Mouse (Mus musculus) hindbrain, embryonic 12.5 days (tissue): ENCODE measurements at regions not wholly inside any gene's neighbourhood (a gene's known extent, or its start where the extent isn't known, plus 50 kb on each side); places are given as distances from the start of the nearest gene placed in this dataset.

Experiments used
- ATAC-seq: fragments of 200-750 bp; cut with Nextera tagmentation; 2 replicates; pipeline ENCODE4 v1.8.0; 2017; ENCODE audit warnings: moderate TSS enrichment; ENCODE audit not compliant: low FRiP score
- H3K27ac ChIP-seq: fragments of 300-500 bp; sonication (generic); 2 replicates; pipeline ENCODE4 v1.5.1; 2016; ENCODE audit warnings: mild to moderate bottlenecking
- H3K27me3 ChIP-seq: fragments of 300-500 bp; sonication (generic); 2 replicates; pipeline ENCODE4 v1.6.1; 2016; ENCODE audit warnings: mild to moderate bottlenecking
- H3K36me3 ChIP-seq: fragments of 300-500 bp; sonication (generic); 2 replicates; pipeline ENCODE4 v1.6.1; 2016; ENCODE audit warnings: mild to moderate bottlenecking
- H3K4me1 ChIP-seq: fragments of 300-500 bp; sonication (generic); 2 replicates; pipeline ENCODE4 v1.6.1; 2016
- H3K4me2 ChIP-seq: fragments of 300-500 bp; sonication (generic); replicated peaks from 2 replicates; pipeline ENCODE4 v1.6.1; 2016; ENCODE audit warnings: mild to moderate bottlenecking
- H3K4me3 ChIP-seq: fragments of 300-500 bp; sonication (generic); 2 replicates; pipeline ENCODE4 v1.5.1; 2016; ENCODE audit warnings: mild to moderate bottlenecking
- H3K9ac ChIP-seq: fragments of 300-500 bp; sonication (generic); 2 replicates; pipeline ENCODE4 v1.6.1; 2016; ENCODE audit warnings: mild to moderate bottlenecking, moderate library complexity
- H3K9me3 ChIP-seq: fragments of 300-500 bp; sonication (generic); replicated peaks from 2 replicates; pipeline ENCODE4 v1.6.1; 2016; ENCODE audit warnings: mild to moderate bottlenecking
- WGBS: fragments of 180-500 bp; shearing (Covaris S2); methylation state at CpG from one replicate; pipeline ENCODE4 v1.1.7; 2016; 5-methylcytosine and 5-hydroxymethylcytosine counted together

GRCm38 (mm10) chr14:46071244-46071643 is 308.0 kb upstream of the Gm15217 start:
- Histone ChIP-seq H3K9me3 (no peaks in the 10 kb centered on the region), H3K4me1 (no peaks in the 10 kb centered on the region)

GRCm38 (mm10) chr14:46076738-46077137 is 302.5 kb upstream of the Gm15217 start:
- Histone ChIP-seq H3K9ac (no peak overlapping the region), H3K36me3 (no peaks in the 10 kb centered on the region), H3K9me3 (0 out of 2 replicates have a peak, but pooled peaks cover 2% of the 10 kb centered on the region), H3K4me1 (no peaks in the 10 kb centered on the region), H3K27ac (no peak overlapping the region), H3K4me3 (no peak overlapping the region), H3K27me3 (no peaks in the 10 kb centered on the region), H3K4me2 (no peak overlapping the region)
- no peak for ATAC-seq
- WGBS, result 97% methylated on average over 2 of the region's 2 CpGs

More at GRCm38 (mm10) chr14:46071244-46071643, 308.0 kb upstream of the Gm15217 start:
- 95% methylated on average over 5 of the region's 5 CpGs for WGBS
- Histone ChIP-seq H3K27ac (no peak overlapping the region), H3K27me3 (no peaks in the 10 kb centered on the region), H3K4me2 (no peak overlapping the region), H3K36me3 (no peaks in the 10 kb centered on the region), H3K9ac (no peak overlapping the region), H3K4me3 (no peak overlapping the region)
- ATAC-seq, result no peak

- no peaks in the 10 kb centered on the region for H3K4me1 ChIP-seq
- WGBS, result 84% methylated on average over 11 of the region's 11 CpGs
- peak; percentile 56; the same call in 1 of the 2 replicates for ATAC-seq
Observed at GRCm38 (mm10) chr14:46077406-46078131, 301.6 kb upstream of the Gm15217 start.

DNA sequence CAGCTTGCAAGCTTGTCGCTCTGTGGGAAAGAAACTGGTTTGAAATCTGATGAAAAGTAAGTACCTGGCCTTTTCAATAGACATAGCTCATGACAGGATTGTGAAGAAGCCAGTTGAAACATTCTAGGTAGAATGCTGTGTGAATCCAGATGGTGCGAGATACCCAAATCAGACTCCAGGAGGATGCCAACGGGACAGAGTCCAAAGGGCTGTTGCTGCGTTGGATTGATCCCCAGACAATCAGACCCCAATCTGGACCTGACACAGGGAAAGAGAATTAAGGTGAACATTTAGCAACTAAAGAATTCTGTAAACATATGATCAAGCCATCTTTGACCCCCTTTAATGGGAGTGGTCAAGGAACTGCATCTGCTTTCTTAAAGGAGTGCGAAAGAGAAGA is 296.6 kb upstream of the Gm15217 start:
- Histone ChIP-seq H3K4me1 (no peaks in the 10 kb centered on the region), H3K27me3 (no peaks in the 10 kb centered on the region), H3K36me3 (no peaks in the 10 kb centered on the region), H3K4me3 (no peak overlapping the region), H3K9me3 (no peaks in the 10 kb centered on the region), H3K9ac (no peak overlapping the region), H3K4me2 (no peak overlapping the region), H3K27ac (no peak overlapping the region)
- 91% methylated on average over 5 of the region's 5 CpGs for WGBS
- ATAC-seq, result no peak

More at GRCm38 (mm10) chr14:46077406-46078131, 301.6 kb upstream of the Gm15217 start:
- Histone ChIP-seq H3K9ac (no peak overlapping the region), H3K27me3 (no peaks in the 10 kb centered on the region), H3K4me2 (no peak overlapping the region), H3K9me3 (0 out of 2 replicates have a peak, but pooled peaks cover 2% of the 10 kb centered on the region), H3K27ac (no peak overlapping the region), H3K36me3 (no peaks in the 10 kb centered on the region), H3K4me3 (no peak overlapping the region)

GRCm38 (mm10) chr14:46088968-46089691 is 290.1 kb upstream of the Gm15217 start:
- H3K36me3 ChIP-seq, result no peaks in the 10 kb centered on the region
- H3K4me2 ChIP-seq, result no peak overlapping the region
- H3K9ac ChIP-seq, result no peak overlapping the region
- ATAC-seq, result no peak
- H3K9me3 ChIP-seq, result no peaks in the 10 kb centered on the region
- H3K27me3 ChIP-seq, result no peaks in the 10 kb centered on the region
- no peak overlapping the region for H3K4me3 ChIP-seq
- WGBS, result 78% methylated on average over 12 of the region's 12 CpGs
- H3K4me1 ChIP-seq, result no peaks in the 10 kb centered on the region
- H3K27ac ChIP-seq, result no peak overlapping the region

- H3K4me3 ChIP-seq, result no peak overlapping the region
- no peaks in the 10 kb centered on the region for H3K27me3 ChIP-seq
- H3K9me3 ChIP-seq, result no peaks in the 10 kb centered on the region
- H3K9ac ChIP-seq, result no peak overlapping the region
- no peaks in the 10 kb centered on the region for H3K36me3 ChIP-seq
- no peak overlapping the region for H3K27ac ChIP-seq
- ATAC-seq, result no peak
- no peaks in the 10 kb centered on the region for H3K4me1 ChIP-seq
- WGBS, result 93% methylated on average over 3 of the region's 3 CpGs
- H3K4me2 ChIP-seq, result no peak overlapping the region
Observed at GRCm38 (mm10) chr14:46115950-46116349, 263.3 kb upstream of the Gm15217 start.

DNA sequence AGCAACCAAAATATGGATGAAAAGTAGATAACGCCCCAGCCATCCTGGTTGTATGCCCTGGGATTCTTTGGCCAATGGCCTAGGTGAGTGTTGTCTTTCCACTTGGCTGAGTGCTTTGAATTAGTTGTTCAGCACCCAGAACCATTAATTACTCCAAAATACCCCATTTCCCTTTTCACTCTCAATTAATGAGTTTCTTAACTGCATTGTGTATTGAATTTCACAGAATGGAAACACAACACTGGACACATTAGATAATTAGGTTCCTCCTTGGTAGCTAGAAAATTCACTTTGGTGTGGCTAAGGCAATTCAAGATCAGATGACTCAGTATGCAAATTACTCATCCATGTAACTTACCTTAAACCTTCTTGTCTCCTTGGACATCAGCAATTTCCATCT is 252.7 kb upstream of the Gm15217 start:
- no peak for ATAC-seq
- no peak overlapping the region for H3K4me3 ChIP-seq
- 88% methylated on average over 1 of the region's 1 CpGs for WGBS

DNA sequence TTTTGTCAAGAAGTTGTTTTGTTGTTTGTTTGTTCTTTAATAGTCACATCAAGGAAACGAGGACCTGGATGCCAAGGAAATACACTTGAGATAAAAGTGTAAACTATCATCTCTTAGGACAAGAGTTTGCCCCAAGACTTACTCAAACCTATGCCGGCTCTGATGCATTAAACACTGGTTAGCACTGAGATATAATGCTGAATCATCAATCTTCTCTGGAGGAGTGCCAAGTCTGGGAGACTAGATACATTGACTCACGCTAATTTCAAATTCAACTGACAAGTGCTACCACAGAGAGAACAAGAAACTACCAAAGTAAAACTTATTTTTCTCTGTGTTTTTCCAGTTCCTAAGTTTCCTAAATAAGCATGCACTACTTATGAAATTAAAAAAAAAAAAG is 249.5 kb upstream of the Gm15217 start:
- Histone ChIP-seq H3K4me1 (no peaks in the 10 kb centered on the region), H3K4me2 (no peak overlapping the region), H3K9me3 (no peaks in the 10 kb centered on the region), H3K4me3 (no peak overlapping the region), H3K9ac (no peak overlapping the region), H3K27ac (no peak overlapping the region), H3K36me3 (no peaks in the 10 kb centered on the region), H3K27me3 (no peaks in the 10 kb centered on the region)
- ATAC-seq, result no peak
- WGBS, result 75% methylated on average over 3 of the region's 3 CpGs

More for the DNA sequence above, 252.7 kb upstream of the Gm15217 start:
- no peak overlapping the region for H3K27ac ChIP-seq
- no peak overlapping the region for H3K9ac ChIP-seq
- H3K4me1 ChIP-seq, result no peaks in the 10 kb centered on the region
- H3K4me2 ChIP-seq, result no peak overlapping the region
- H3K36me3 ChIP-seq, result no peaks in the 10 kb centered on the region
- H3K27me3 ChIP-seq, result no peaks in the 10 kb centered on the region
- H3K9me3 ChIP-seq, result no peaks in the 10 kb centered on the region

DNA sequence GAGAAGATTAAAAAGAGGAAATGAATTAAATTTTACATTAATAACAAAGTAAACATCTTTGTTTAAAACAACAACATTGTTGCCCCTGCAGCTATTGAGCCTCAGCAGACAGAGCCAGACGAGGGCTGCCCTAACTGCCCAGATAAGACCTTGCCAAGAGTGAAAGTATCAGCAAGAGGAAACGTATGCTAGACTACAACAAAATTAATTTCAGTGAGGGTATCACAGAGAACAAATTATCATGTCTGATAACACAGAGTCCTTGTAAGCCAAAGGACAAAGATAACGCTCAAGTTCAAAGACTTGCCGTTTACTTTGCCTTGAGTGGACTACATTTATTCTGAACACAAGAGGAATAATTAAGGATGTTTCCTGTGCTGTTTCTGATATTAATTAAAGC is 235.0 kb upstream of the Gm15217 start:
- H3K9me3 ChIP-seq, result no peaks in the 10 kb centered on the region
- ATAC-seq, result no peak
- WGBS, result 52% methylated on average over 4 of the region's 4 CpGs
- H3K4me2 ChIP-seq, result no peak overlapping the region
- H3K27ac ChIP-seq, result no peak overlapping the region
- H3K36me3 ChIP-seq, result no peaks in the 10 kb centered on the region
- no peak overlapping the region for H3K4me3 ChIP-seq
- H3K27me3 ChIP-seq, result no peaks in the 10 kb centered on the region
- no peak overlapping the region for H3K9ac ChIP-seq
- no peaks in the 10 kb centered on the region; the same call in 1 of the 2 replicates for H3K4me1 ChIP-seq

DNA sequence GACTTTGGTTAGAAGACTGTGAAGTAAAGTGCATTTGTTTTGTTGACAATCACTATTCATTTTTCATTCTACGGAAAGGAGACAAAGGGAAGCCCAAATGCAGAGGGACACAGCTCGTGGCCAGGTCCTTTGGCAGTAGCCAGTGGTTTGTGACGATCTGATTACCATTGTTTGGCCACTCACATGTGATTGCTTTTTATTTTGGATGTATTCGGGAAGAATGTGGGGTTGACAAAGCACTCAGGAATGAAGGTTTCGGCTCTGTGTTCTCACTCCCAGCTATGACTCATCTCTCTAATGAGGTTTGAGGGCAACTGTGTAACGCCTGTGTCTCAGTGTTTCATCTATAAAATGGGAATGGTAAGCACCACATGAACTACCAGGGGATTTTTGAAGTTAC is 234.5 kb upstream of the Gm15217 start:
- ATAC-seq, result no peak
- no peak overlapping the region for H3K4me3 ChIP-seq
- 38% methylated on average over 6 of the region's 6 CpGs for WGBS
- H3K4me2 ChIP-seq, result no peak overlapping the region
- H3K27ac ChIP-seq, result no peak overlapping the region
- H3K9ac ChIP-seq, result no peak overlapping the region
- H3K27me3 ChIP-seq, result no peaks in the 10 kb centered on the region
- H3K9me3 ChIP-seq, result no peaks in the 10 kb centered on the region
- no peaks in the 10 kb centered on the region; the same call in 1 of the 2 replicates for H3K4me1 ChIP-seq
- no peaks in the 10 kb centered on the region for H3K36me3 ChIP-seq

GRCm38 (mm10) chr14:46145584-46145983 is 233.6 kb upstream of the Gm15217 start:
- ATAC-seq, result no peak
- Histone ChIP-seq H3K4me2 (no peak overlapping the region), H3K27ac (no peak overlapping the region), H3K4me1 (no peaks in the 10 kb centered on the region; the same call in 1 of the 2 replicates), H3K27me3 (no peaks in the 10 kb centered on the region), H3K9me3 (no peaks in the 10 kb centered on the region), H3K36me3 (no peaks in the 10 kb centered on the region), H3K4me3 (no peak overlapping the region), H3K9ac (no peak overlapping the region)
- WGBS, result 39% methylated on average over 7 of the region's 7 CpGs

DNA sequence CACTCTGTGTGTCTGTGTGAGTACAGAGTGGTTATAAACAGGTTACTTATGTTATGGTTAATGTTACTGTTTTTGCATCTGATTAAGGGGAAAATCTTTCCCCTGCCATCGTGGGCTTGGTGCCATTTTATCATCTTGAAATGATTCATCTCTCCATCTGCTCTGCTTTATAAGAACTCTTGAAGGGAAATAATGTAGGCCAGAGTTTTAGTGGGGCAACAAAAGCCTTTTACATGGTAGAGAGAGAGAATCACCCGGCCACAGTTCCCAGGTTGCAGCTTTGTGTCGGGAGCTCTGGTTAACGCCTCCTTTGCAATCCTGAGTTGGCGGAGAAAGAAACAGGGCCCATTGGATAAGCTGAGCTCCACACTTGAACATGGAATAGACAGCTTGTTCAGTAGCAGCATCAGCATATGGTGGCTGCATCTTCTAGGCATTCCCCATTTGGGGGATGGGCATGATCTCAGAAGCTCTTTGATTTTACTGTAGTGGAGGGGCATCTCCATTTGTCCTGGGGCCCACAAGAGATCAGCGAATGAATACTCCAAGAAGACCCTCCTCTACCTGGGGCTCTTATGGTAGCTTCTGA is 230.0 kb upstream of the Gm15217 start:
- Histone ChIP-seq H3K9ac (no peak overlapping the region), H3K36me3 (no peaks in the 10 kb centered on the region), H3K4me1 (no peaks in the 10 kb centered on the region; the same call in 1 of the 2 replicates), H3K27me3 (no peaks in the 10 kb centered on the region), H3K9me3 (no peaks in the 10 kb centered on the region), H3K4me3 (no peak overlapping the region), H3K4me2 (no peak overlapping the region), H3K27ac (no peak overlapping the region)
- 77% methylated on average over 6 of the region's 6 CpGs for WGBS
- ATAC-seq, result no peak
